ENCODE assay signal across 8 mouse cellular contexts in the genomic region with DNA sequence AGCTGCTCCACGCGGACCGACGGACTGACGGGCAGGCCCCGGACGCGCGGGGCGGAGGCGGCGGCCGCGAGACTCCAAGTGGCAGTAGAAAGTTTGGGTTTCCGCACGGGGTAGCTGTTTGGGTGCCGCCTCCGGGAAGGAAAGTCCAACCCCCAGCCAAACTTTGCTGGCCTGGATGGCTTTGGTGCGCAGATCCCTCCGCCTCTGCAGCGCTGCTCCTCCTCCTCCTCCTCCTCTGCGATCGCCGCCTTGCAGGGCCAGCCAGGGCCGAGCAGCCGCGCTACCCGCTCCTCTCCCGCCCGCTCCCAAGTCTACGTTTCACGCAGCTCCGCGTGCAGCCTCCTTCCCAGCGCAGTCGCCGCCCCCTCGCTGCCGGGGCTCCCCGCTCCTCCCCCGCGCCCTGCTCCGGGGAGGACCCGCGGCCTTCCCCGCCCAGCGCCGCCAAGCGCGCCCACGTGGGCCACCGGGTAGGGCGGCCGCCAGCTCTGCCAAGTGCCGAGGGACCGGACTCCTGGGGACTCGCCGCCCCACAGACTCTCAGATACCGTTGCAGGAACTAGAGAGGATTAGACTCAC. TPM values are rescaled to one million over a fixed set of nuclear protein-coding genes. Genes with fewer than 3 reads are reported as not detected.
DNase-seq lines count a peak whose midpoint lies in the region; ATAC-seq and TF ChIP-seq lines count a peak whose summit lies in the region.

A gene (minus strand): TSS at position 130 of the 576 bp plus-strand sequence.

- no peaks in the 10 kb centered on the region for H3K27me3 ChIP-seq in C2C12 (ENCODE audit: control insufficient read depth, insufficient read depth, insufficient read length)
- H3K27me3 ChIP-seq in kidney, embryonic 14.5 days (ENCODE audit: control insufficient read depth, insufficient read depth, low read length): no peaks in the 10 kb centered on the region

- H3K36me3 ChIP-seq in C2C12 (ENCODE audit: control insufficient read depth, insufficient read depth): no peaks in the 10 kb centered on the region
- H3K36me3 ChIP-seq in kidney, embryonic 14.5 days (ENCODE audit: control insufficient read depth, insufficient read depth, low read length): 0 out of 2 replicates have a peak, but pooled peaks cover 3% of the 10 kb centered on the region

- H3K4me1 ChIP-seq in embryonic fibroblast, embryonic 13.5 days (ENCODE audit: control insufficient read depth, insufficient read depth, low read length): 0 out of 2 replicates have a peak, but pooled peaks cover 8% of the 10 kb centered on the region
- H3K4me1 ChIP-seq in kidney, embryonic 14.5 days (ENCODE audit: control insufficient read depth, insufficient read depth, low read length): peaks cover 46% of the 10 kb centered on the region

- peak within 1 kb of the TSS; percentile 96 for H3ac ChIP-seq in C2C12 (ENCODE audit: control insufficient read depth, insufficient read length, low read depth)

- peak within 1 kb of the TSS; percentile 95 for H3K9ac ChIP-seq in kidney, embryonic 14.5 days (ENCODE audit: low read depth, low read length)

- peak within 1 kb of the TSS; percentile 90 for H3K4me2 ChIP-seq in kidney, embryonic 14.5 days (replicated peaks; ENCODE audit: low read depth, low read length)

- WGBS in kidney, embryonic 14.5 days: 0% methylated on average over 53 of the region's 59 CpGs

- peaks cover 5% of the 10 kb centered on the region for H3K9me3 ChIP-seq in kidney, embryonic 14.5 days (ENCODE audit: control insufficient read depth, low read length)

- H3K79me3 ChIP-seq in C2C12 (ENCODE audit: low read depth): peaks cover 10% of the 10 kb centered on the region

- TF ChIP-seq POLR2A in embryonic fibroblast, embryonic 13.5 days (IDR thresholded peaks at IDR 0.05; ENCODE audit: low read depth, low read length): peak; percentile 76

- ATAC-seq in kidney, embryonic 14.5 days (ENCODE audit: low FRiP score, low TSS enrichment): peak; percentile 93

- peak; percentile 93 for DNase-seq in brain, adult 2 months (ENCODE audit: low read depth, low spot score)
- peak; percentile 95 to 96 for DNase-seq in heart, adult 9 months (ENCODE audit: low spot score in 2 of 2)
- DNase-seq in liver: peak; percentile 93
- peak; percentile 57 to 90 for DNase-seq in monocyte, adult 2 months (ENCODE audit: low read depth in 1 of 2, low spot score in 2 of 2)
- DNase-seq in spleen, postnatal 14 days (ENCODE audit: low spot score in 2 of 2): peak; percentile 74 to 76

- H3K4me3 ChIP-seq in C2C12 (ENCODE audit: insufficient read depth, poor library complexity, severe bottlenecking): peak within 1 kb of the TSS; percentile 59
- peak within 1 kb of the TSS; percentile 86 for H3K4me3 ChIP-seq in embryonic fibroblast, embryonic 13.5 days (ENCODE audit: insufficient read depth, low read length)
- H3K4me3 ChIP-seq in kidney, embryonic 14.5 days (ENCODE audit: low read length): peak within 1 kb of the TSS; percentile 95

- no peak for TF ChIP-seq CTCF in C2C12 (IDR thresholded peaks at IDR 0.05; ENCODE audit: control insufficient read depth, insufficient read depth, insufficient read length)
- TF ChIP-seq CTCF in embryonic fibroblast, embryonic 13.5 days (IDR thresholded peaks at IDR 0.05; ENCODE audit: borderline replicate concordance, insufficient read depth, low read length): no peak

- peaks cover 42% of the 10 kb centered on the region for H3K79me2 ChIP-seq in C2C12 (ENCODE audit: control insufficient read depth, insufficient read depth)

- H3K27ac ChIP-seq in embryonic fibroblast, embryonic 13.5 days (ENCODE audit: insufficient read depth, low read length): peak within 1 kb of the TSS; percentile 86
- peak within 1 kb of the TSS; percentile 98 for H3K27ac ChIP-seq in kidney, embryonic 14.5 days (ENCODE audit: low read depth, low read length)

TF ChIP-seq in C2C12, 6 proteins besides CTCF, POLR2A, EP300 and RAD21:
- peak; percentile 29 for TF ChIP-seq MAX (IDR thresholded peaks at IDR 0.05)
- TF ChIP-seq FOSL1 (IDR thresholded peaks at IDR 0.05; ENCODE audit: insufficient read depth, low read length, poor library complexity, severe bottlenecking): no peak
- TF ChIP-seq USF1 (IDR thresholded peaks at IDR 0.05; ENCODE audit: low read depth): peak; percentile 40

RNA-seq across cellular contexts. Expression of the gene that starts here (rescaled TPM):
- 6.3 TPM for polyA plus RNA-seq in C2C12 (2012; fragmentation: generic; extraction: Trizol)
- polyA plus RNA-seq in embryonic fibroblast, embryonic 13.5 days (2011; ENCODE audit: insufficient read length, low read depth, missing spikeins): 49.5 and 52.4 TPM in 2 replicates
- 17.6 and 21.2 TPM in 2 replicates for polyA plus RNA-seq in kidney, embryonic 14.5 days (2014; fragmentation: Nextera tagmentation; extraction: Ambion mirVana)

Comparison
In these comparisons a context has a peak if more than half of its experiments do, and no peak if none do; other contexts are left out.
1. Peak in every context shown above with its lines: DNase-seq, ATAC-seq, H3K4me3 ChIP-seq and H3K27ac ChIP-seq.